Mouse (Mus musculus) gonadal fat pad, adult 2 months (tissue): ENCODE data around the gene Rpl14. TPM values are rescaled to one million over a fixed set of nuclear protein-coding genes. Genes with fewer than 3 reads are reported as not detected.

Source experiments
- DNase-seq: peaks from one replicate; pipeline ENCODE4 v3.0.0-alpha.2; 2012; ENCODE audit warnings: low read depth
- polyA plus RNA-seq: library from polyadenylated mRNA; depleted of rRNA; stranded (reverse); fragments of >200 nt; gene quantifications from 2 replicates; pipeline ENCODE4 v1.2.3, GENCODE M21; 2012; rRNA removed

Rpl14 gene
- polyA plus RNA-seq, 1 experiment = 535 TPM

DNA sequence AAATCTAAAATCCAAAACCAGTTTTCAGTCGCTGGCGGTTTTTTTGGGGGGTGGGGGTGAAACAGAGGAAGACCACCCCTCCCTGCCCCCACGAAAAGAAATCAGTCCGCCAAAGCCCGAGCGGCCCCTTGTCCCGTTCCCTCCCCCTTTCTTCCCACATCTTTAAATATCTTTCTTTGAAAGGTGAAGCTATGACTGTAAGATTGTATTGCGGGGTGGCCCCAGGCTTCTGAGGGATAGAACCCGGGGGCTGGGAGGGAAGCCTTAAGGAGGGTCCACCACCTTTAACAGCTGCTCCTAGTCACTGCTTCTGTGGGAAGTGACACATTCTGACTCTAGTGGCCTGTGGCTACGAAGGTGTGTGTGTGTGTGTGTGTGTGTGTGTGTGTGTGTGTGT lies 32.3 kb downstream of the Rpl14 start:
- no peak for DNase-seq

DNA sequence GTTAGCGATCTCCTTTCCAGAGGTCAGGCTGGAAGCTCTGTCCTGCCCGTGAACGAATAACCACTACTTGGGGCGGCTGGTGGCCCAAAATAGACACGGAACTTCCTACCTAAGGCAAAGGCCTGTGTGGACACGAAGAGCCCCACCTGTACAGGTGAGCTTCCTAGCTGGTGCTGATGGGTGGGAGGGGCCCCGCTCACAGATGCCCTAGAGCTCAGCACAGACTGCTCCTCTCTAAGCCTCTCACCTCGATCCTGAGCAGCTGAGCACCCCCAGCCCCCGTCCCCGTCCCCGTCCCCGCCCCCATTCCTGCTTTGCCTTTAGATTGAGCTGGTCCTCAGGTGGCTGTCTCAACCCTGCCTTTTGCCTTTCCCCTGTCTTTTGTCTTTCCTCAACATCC lies 32.7 kb downstream of the Rpl14 start:
- no peak for DNase-seq

DNA sequence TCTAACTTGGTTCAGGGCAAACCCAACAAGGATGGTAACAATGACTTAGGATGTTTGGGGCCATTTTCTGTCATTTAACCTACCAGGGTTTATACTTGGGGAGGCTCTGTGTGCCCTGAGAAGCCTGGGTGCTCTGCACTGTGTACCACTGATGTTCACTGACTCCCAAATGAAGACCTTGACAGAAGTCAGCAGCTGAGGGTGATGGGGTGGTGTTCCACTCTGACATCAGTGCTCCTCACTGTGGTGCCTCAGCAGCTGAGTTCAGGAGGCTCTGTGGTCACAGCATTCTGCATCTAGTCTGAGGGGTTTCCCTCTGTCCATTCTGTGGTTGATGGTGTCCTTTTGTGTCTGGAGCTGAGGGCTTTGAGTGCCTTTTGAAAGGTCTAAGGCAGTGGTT lies 39.8 kb downstream of the Rpl14 start:
- no peak for DNase-seq

GRCm38 (mm10) chr9:120614059-120614458 lies 42.8 kb downstream of the Rpl14 start:
- no peak for DNase-seq

DNA sequence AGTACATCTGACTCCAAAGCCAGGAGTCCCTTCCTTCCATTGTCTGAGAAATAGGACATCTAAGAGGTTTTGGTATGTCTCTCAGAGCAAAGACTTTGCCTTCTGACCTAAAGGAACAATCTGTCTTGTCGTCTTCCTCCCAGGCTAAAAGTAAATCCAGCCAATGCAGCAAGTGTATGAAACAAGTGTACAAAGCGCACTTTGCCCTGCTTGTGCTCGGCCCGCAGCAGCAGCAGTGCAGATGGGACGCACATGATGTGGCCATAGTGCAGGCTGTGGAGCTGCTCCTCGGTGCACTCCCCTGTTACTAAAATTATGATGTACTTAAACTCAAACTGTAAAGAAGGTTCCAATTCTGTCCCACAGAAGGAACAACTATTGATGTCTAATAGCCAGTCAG lies 46.9 kb downstream of the Rpl14 start:
- no peak for DNase-seq

DNA sequence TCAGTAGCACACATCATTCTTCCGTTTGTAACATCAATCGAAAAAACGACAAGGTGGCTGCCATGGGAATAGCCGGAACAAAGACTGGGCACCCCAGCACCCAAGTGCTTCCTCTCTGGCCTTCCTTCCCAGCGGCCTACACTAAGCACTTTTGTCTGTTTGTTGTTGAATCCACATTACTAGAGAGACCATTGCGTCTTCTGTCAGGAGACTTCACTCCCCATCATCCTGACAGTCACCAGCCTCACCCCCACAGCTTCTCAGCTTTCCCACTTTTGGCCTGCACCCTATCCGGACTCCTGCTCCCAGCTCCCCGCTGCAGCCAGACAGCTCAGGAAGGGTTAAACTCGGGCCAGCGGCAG lies 48.1 kb downstream of the Rpl14 start:
- DNase-seq = no peak

DNA sequence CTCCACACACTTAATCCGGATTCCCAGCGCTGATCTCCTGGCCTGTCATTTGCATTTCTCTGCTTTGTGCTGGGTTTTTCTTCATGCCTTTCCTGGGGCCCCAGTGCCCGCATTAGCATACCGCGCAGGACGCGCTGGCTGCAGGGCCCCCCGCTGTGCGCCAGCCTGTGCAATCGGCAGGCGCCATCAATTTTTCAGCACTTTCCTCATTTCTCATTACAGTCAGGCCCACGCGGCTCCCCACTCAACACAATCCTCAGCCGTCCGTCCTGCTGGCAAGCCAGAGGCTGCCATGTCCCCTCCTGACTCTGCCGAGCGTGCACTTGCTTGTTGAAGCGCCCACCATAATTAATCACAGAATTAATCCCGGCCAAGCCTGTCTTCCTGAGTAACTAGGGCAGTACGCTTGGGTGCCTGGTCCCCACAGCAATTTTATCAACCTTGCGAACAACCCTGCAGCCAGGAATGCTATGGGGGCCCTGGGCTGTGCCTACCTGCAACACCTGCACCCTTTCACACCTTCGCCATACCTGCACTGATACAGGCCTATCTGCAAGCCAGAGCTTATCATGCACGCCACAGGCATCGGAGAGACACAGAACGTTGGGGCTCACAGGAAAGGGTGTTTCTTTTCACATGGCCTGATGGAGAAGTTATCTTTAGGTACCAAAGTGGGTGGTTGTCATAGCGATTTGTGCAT lies 48.6 kb downstream of the Rpl14 start:
- no peak for DNase-seq

DNA sequence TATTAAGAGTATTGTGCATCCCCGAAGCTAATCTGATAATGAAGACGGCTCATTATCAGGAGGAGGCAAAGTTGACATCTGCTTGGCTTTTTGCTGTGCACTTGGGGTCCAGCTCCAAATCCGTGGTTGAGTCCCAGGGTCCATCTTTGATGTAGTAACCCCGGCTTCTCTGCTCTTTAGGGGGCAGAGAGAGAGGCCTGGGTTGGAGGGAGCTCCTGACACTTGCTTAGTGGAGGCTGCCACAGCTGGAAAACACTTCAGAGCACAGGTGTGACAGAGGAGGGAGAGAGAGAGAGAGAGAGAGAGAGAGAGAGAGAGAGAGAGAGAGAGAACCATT lies 49.1 kb downstream of the Rpl14 start:
- DNase-seq = no peak

Other genes starting within 250 kb of the Rpl14 start
- 25.5 and 30.4 TPM in 2 replicates for gene Eif1b, start 79.2 kb upstream of the Rpl14 start, polyA plus RNA-seq
- 0.16 and 0.37 TPM in 2 replicates for gene Entpd3, start 31.6 kb upstream of the Rpl14 start, polyA plus RNA-seq